Mouse (Mus musculus) neural tube, embryonic 12.5 days (tissue): ENCODE results near the gene Cmtm5. TPM values are rescaled to one million over a fixed set of nuclear protein-coding genes. Genes with fewer than 3 reads are reported as not detected.
A peak's percentile ranks its signal among the peaks of the same experiment; 100 is the strongest.

Source experiments
- microRNA counts: library from miRNA; unstranded; fragments of <30 nt; microRNA quantifications from one replicate; lab custom pipeline; 2017
- microRNA-seq: library from miRNA; unstranded; fragments of <30 nt; microRNA quantifications from one replicate; pipeline ENCODE4, GENCODE M21; 2017
- polyA plus RNA-seq: library from polyadenylated mRNA; unstranded; fragments of >200 nt; fragmentation: Nextera tagmentation; extraction: Ambion mirVana; gene quantifications from 2 replicates; pipeline ENCODE4 v1.2.1, GENCODE M21; 2016

Gene Cmtm5
- polyA plus RNA-seq, 1 experiment from 2014 or later = 7.2 TPM

MicroRNA genes within 50 kb of the gene (microRNA counts, 519-probe panel; counts per million panel counts)
- microRNA mmu-miR-208a (lab: Ali Mortazavi, UCI) = 342 counts per million, percentile 67 among the panel's probes with 10 or more counts
- microRNA mmu-miR-208b (lab: Ali Mortazavi, UCI) = 342 counts per million, percentile 67 among the panel's probes with 10 or more counts

Small RNAs within 50 kb of the gene (microRNA-seq; reads per million reads assigned to microRNA genes)
- gene Mir208a (9.4 reads per million, percentile 22 among the genes with 10 or more reads in this experiment), gene Mir208b (50.0 reads per million, percentile 43 among the genes with 10 or more reads in this experiment)

Other genes with a start within 250 kb of the Cmtm5 start
- gene Acin1, start 249.3 kb upstream of the Cmtm5 start, polyA plus RNA-seq = 140 and 167 TPM in 2 replicates
- 0.10 and 0.17 TPM in 2 replicates for gene Gm29776, start 237.4 kb upstream of the Cmtm5 start, polyA plus RNA-seq
- gene Cebpe, start 224.1 kb upstream of the Cmtm5 start, polyA plus RNA-seq = 0.15 TPM in 1 of 2 replicates, not detected in the other
- gene Slc7a8, start 154.3 kb upstream of the Cmtm5 start, polyA plus RNA-seq = 3.1 and 3.7 TPM in 2 replicates
- not detected in 2 replicates for gene Rnf212b, start 122.1 kb upstream of the Cmtm5 start, polyA plus RNA-seq
- gene Homez, start 65.3 kb upstream of the Cmtm5 start, polyA plus RNA-seq = 15.7 and 16.6 TPM in 2 replicates
- gene Ppp1r3e, start 58.7 kb upstream of the Cmtm5 start, polyA plus RNA-seq = 1.1 and 1.4 TPM in 2 replicates
- gene Bcl2l2, start 52.9 kb upstream of the Cmtm5 start, polyA plus RNA-seq = 3.8 and 4.1 TPM in 2 replicates
- gene Gm20521, start 52.8 kb upstream of the Cmtm5 start, polyA plus RNA-seq = not detected in 2 replicates
- 214 and 236 TPM in 2 replicates for gene Pabpn1, start 43.8 kb upstream of the Cmtm5 start, polyA plus RNA-seq
- 126 and 131 TPM in 2 replicates for gene Slc22a17, start 23.1 kb upstream of the Cmtm5 start, polyA plus RNA-seq
- gene Efs, start 10.1 kb upstream of the Cmtm5 start, polyA plus RNA-seq = 29.1 and 31.2 TPM in 2 replicates
- 0.19 and 0.48 TPM in 2 replicates for gene Il25, start 3.6 kb upstream of the Cmtm5 start, polyA plus RNA-seq
- gene Myh6, start 30.7 kb downstream of the Cmtm5 start, polyA plus RNA-seq = 2.9 and 3.8 TPM in 2 replicates
- gene Gm17428, start 40.7 kb downstream of the Cmtm5 start, polyA plus RNA-seq = not detected in 2 replicates
- 7.0 and 11.3 TPM in 2 replicates for gene Myh7, start 58.4 kb downstream of the Cmtm5 start, polyA plus RNA-seq
- gene Ngdn, start 79.2 kb downstream of the Cmtm5 start, polyA plus RNA-seq = 64.1 and 69.1 TPM in 2 replicates
- 29.4 and 34.4 TPM in 2 replicates for gene Zfhx2, start 156.1 kb downstream of the Cmtm5 start, polyA plus RNA-seq
- gene Thtpa, start 158.5 kb downstream of the Cmtm5 start, polyA plus RNA-seq = 25.7 and 26.5 TPM in 2 replicates
- 7.6 and 12.0 TPM in 2 replicates for gene Ap1g2, start 170.3 kb downstream of the Cmtm5 start, polyA plus RNA-seq
- 12.3 and 13.8 TPM in 2 replicates for gene Jph4, start 180.7 kb downstream of the Cmtm5 start, polyA plus RNA-seq